Mouse (Mus musculus) spleen, adult 2 months (tissue): ENCODE results near the gene Car10.

Experiments
- CTCF ChIP-seq: fragments of 200-500 bp; IDR thresholded peaks from 2 replicates; pipeline ENCODE4 v1.5.1; 2011; ENCODE audit warnings: mild to moderate bottlenecking, inconsistent platforms; ENCODE audit not compliant: insufficient read depth, insufficient read length, insufficient replicate concordance; ENCODE audit errors: extremely low read depth
- POLR2A ChIP-seq: fragments of 200-500 bp; IDR thresholded peaks from 2 replicates; pipeline ENCODE4 v1.6.1; 2011; ENCODE audit warnings: low read depth, low read length, inconsistent platforms

GRCm38 (mm10) chr11:93640954-93641353 is 543.1 kb downstream of the Car10 start:
- TF ChIP-seq POLR2A (no peak), CTCF (no peak)
